Mouse (Mus musculus): ENCODE data around the gene Capn15.

Gene Capn15

GRCm38 (mm10) chr17:25919144-25919785, 66.3 kb downstream of the Capn15 start, which contains the start of gene Rab40c:
Rab40c (minus strand) TSS chr17:25919727.
- peak; percentile 47 for DNase-seq (ENCODE audit: low read depth, low spot score)

GRCm38 (mm10) chr17:25918037-25918750, 67.4 kb downstream of the Capn15 start:
- no peak for DNase-seq (ENCODE audit: low read depth, low spot score)

DNA sequence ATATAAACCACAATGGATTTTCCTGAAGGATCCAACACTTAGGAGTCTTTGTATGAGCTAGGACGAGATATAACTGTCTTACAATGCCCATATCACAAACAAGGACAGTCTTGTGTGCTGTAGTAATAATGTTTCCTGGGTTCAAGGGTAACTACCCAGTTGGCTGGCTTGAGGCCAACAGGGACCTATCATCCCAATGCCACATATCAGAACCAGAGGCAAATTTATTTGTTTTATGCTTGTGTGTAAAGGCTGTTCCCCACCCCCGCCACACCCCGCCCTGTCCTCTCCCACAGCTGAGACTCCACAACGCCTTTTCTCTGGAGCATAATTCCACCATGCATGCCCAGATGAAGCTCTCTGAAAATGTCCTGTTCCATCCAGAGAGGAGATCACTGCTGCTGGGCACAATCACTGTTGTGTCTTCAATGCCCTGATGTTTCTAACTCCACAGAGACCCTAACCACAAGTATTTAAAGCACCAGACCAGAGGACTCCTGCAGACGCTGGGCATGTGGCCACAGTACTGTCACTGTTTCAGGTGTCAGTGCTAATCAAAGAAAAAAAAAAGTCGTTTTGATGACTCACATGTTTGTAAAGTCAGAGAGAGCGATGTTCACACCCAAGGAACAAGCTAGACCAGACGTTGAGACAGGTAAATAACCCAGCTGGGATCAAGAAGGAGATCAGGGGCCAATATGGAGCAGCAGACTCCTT, 68.5 kb downstream of the Capn15 start:
- DNase-seq (ENCODE audit: low read depth, low spot score), result no peak

GRCm38 (mm10) chr17:25914295-25914694, 71.3 kb downstream of the Capn15 start:
- no peak for DNase-seq (ENCODE audit: low read depth, low spot score)

GRCm38 (mm10) chr17:25913877-25914275, 71.7 kb downstream of the Capn15 start:
- DNase-seq (ENCODE audit: low read depth, low spot score), result no peak

DNA sequence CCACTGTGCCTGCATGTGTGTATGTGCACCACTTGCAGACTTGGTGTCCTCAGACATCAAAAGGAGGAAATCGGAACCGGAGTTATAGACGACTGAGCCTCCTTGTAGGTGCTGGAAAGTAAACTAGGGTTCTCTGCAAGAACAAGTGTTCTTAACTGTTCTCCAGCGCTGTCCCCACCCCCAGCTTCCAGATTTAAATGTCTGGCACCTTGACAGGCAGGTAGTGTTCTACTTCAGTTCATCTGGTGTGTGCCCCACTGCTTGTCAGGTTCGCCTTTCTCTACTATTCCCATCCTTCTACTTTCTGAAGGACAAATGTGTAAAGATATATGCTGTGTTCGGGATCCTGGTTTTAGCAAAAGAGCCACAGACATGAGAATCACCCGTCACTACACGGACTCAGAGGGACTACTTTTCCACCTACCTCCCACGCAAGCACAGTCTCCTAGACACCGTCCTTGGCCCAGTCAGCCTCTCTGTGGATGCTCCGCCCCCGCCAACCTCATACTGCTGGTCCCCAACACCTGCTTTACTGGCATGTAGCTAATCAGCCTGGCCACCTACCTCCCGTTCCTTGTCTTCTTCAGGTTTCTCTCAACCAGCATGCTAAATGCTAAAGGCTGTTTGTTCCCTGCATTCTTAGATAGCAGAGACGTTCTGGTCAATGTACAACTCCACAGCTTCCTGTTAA, 72.3 kb downstream of the Capn15 start:
- no peak for DNase-seq (ENCODE audit: low read depth, low spot score)

DNA sequence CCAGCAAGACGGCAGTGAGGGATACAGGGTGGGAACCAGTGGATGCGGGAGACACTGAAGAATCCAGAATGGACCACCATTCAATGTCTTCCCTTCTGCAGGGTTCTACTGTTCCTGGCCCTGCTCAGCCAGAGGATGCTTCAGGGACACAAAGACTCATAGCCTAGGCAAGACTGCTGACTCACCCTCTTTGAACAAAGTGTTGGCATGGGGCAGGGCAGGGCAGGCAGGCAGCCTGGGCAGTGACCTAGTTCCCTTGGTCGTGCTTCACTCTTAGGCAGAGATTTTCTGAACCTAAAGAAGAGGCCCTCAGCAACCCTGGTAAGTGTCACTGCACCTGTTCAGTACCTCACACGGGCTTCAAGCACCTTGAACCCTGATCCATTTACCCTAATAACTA, 73.8 kb downstream of the Capn15 start:
- no peak for DNase-seq (ENCODE audit: low read depth, low spot score)

Measured in mesoderm, embryonic 11.5 days (tissue).